Mouse (Mus musculus) liver, adult 2 months (tissue): ENCODE results near the gene Sept7.
"Not testable (repeated sequence)": the region's sequence is repeated elsewhere in the genome, so short reads cannot be mapped to it uniquely, and the experiment has no call there.

Experiments used
- CTCF ChIP-seq: fragments of 200-500 bp; IDR thresholded peaks from 2 replicates; pipeline ENCODE4 v1.5.1; 2011; ENCODE audit warnings: low read depth, low read length, control low read depth
- POLR2A ChIP-seq: fragments of 200-500 bp; IDR thresholded peaks from 2 replicates; pipeline ENCODE4 v1.6.1; 2011; ENCODE audit warnings: low read length, control low read depth; ENCODE audit not compliant: insufficient read depth; ENCODE audit errors: extremely low read depth

DNA sequence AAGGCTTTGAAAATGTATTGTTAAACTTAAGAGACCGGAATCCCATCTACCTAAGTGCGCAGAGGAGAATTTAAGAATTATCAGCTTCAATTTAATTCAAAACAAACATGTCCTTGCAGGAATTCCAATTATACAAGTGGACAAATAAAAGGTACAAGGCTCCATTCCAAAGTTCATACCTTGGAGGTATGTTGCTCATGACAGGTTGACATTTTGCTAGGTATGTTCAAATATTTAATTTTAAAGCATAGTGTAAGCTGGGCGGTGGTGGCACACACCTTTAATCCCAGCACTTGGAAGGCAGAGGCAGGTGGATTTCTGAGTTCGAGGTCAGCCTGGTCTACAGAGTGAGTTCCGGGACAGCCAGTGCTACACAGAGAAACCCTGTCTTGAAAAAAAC lies 10.5 kb upstream of the Sept7 start:
- TF ChIP-seq CTCF, POLR2A: not testable (repeated sequence)
